Mouse (Mus musculus): ENCODE measurements around the gene Nrap. TPM values are rescaled to one million over a fixed set of nuclear protein-coding genes. Genes with fewer than 3 reads are reported as not detected.

Nrap gene
- polyA plus RNA-seq, 1 experiment from 2014 or later: 0.14 TPM

DNA sequence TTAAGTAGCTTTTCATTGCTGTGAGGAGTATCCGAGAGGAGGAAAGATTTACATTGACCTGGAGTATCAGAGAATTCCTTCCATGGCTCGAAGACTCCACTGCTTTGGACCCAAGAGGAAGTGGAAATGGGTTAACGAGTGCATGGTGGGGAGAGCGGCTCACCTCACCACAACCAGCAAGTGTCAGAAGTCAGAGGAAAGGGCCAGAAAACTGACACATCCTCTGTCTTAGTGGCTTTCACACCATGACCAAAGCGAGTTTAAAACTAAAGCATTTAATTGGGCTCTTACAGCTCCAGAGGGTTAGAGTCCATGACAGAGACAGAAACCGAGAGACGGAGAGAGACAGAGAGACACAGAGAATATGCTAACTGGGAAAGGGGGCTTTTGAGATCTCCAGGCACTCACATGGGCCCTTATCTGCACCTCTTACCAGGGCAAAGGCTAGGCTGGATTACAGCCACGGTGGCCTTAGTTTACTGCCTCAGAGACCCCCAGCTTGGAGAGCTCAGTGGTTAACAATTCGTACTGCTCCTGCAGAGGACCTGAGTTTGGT is 3.6 kb upstream of the Nrap start:
- Histone ChIP-seq H3K9me3 (ENCODE audit: control insufficient read depth, low read length) (no peaks in the 10 kb centered on the region), H3K27ac (ENCODE audit: low read depth, low read length) (0 out of 2 replicates have a peak overlapping the region, but pooled peaks have one; percentile 3), H3K4me1 (replicated peaks; ENCODE audit: control insufficient read depth, insufficient read depth, low read length) (peaks cover 61% of the 10 kb centered on the region), H3K4me2 (no peak overlapping the region), H3K36me3 (ENCODE audit: control insufficient read depth, insufficient read depth, low read length) (no peaks in the 10 kb centered on the region), H3K4me3 (ENCODE audit: low read depth, low read length) (no peak overlapping the region), H3K9ac (ENCODE audit: low read depth, low read length) (no peak overlapping the region), H3K27me3 (replicated peaks; ENCODE audit: control insufficient read depth, insufficient read depth, low read length) (no peaks in the 10 kb centered on the region; the same call in 1 of the 2 replicates)
- DNase-seq (ENCODE audit: low spot score): no peak
- ATAC-seq (replicated peaks; ENCODE audit: low FRiP score): no peak
- WGBS: 66% methylated on average over 9 of the region's 9 CpGs

- Histone ChIP-seq H3K4me2 (peak overlapping the region; percentile 56), H3K9me3 (ENCODE audit: control insufficient read depth, low read length) (no peaks in the 10 kb centered on the region), H3K36me3 (ENCODE audit: control insufficient read depth, insufficient read depth, low read length) (no peaks in the 10 kb centered on the region), H3K9ac (ENCODE audit: low read depth, low read length) (peak overlapping the region; percentile 41), H3K27me3 (replicated peaks; ENCODE audit: control insufficient read depth, insufficient read depth, low read length) (no peaks in the 10 kb centered on the region; the same call in 1 of the 2 replicates), H3K4me3 (ENCODE audit: low read depth, low read length) (no peak overlapping the region), H3K27ac (ENCODE audit: low read depth, low read length) (peak overlapping the region; percentile 88), H3K4me1 (replicated peaks; ENCODE audit: control insufficient read depth, insufficient read depth, low read length) (peaks cover 53% of the 10 kb centered on the region)
- 40% methylated on average over 6 of the region's 6 CpGs for WGBS
- DNase-seq (ENCODE audit: low spot score): peak; percentile 67
- peak; percentile 99 for ATAC-seq (replicated peaks; ENCODE audit: low FRiP score)
Observed at GRCm38 (mm10) chr19:56391307-56392046, 1.6 kb upstream of the Nrap start.

- Histone ChIP-seq H3K9ac (ENCODE audit: low read depth, low read length) (no peak overlapping the region), H3K27ac (ENCODE audit: low read depth, low read length) (no peak overlapping the region), H3K36me3 (ENCODE audit: control insufficient read depth, insufficient read depth, low read length) (no peaks in the 10 kb centered on the region), H3K27me3 (replicated peaks; ENCODE audit: control insufficient read depth, insufficient read depth, low read length) (no peaks in the 10 kb centered on the region), H3K4me3 (ENCODE audit: low read depth, low read length) (no peak overlapping the region), H3K4me2 (no peak overlapping the region), H3K9me3 (ENCODE audit: control insufficient read depth, low read length) (no peaks in the 10 kb centered on the region), H3K4me1 (replicated peaks; ENCODE audit: control insufficient read depth, insufficient read depth, low read length) (peaks cover 38% of the 10 kb centered on the region)
- ATAC-seq (replicated peaks; ENCODE audit: low FRiP score): no peak
- no peak for DNase-seq (ENCODE audit: low spot score)
- 80% methylated on average over 11 of the region's 11 CpGs for WGBS
Observed at GRCm38 (mm10) chr19:56389176-56389575, 661 bp downstream of the Nrap start.

DNA sequence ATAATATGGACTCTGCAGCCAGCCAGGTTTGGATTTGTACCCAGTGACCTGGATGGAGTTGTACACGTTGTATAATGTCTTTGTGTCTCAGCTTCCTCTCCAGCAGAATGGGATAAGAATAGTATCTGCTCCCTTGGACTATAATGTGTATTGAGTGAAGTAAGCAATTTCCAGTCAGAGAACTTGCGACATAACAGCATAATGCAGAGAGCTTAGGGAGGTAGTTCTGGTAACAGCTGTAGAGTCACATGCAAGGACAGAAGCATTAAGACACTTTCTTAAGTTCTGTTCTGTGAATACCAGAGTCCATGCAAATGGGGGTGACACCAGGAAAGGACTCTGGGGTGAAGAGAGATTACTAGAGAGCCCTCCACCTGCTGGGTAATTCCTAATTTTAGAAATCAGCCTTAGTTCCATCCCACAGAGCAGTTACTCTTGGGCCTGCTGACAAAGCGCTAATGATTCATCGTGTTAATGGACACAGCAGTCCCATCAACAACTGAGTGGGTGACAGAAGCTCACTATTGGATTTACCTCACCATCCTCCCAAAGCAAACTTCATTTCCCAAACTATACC is 2.0 kb downstream of the Nrap start:
- DNase-seq (ENCODE audit: low spot score): no peak
- Histone ChIP-seq H3K9me3 (ENCODE audit: control insufficient read depth, low read length) (no peaks in the 10 kb centered on the region), H3K4me3 (ENCODE audit: low read depth, low read length) (no peak overlapping the region), H3K4me2 (no peak overlapping the region), H3K36me3 (ENCODE audit: control insufficient read depth, insufficient read depth, low read length) (no peaks in the 10 kb centered on the region), H3K27ac (ENCODE audit: low read depth, low read length) (no peak overlapping the region), H3K27me3 (replicated peaks; ENCODE audit: control insufficient read depth, insufficient read depth, low read length) (no peaks in the 10 kb centered on the region), H3K4me1 (replicated peaks; ENCODE audit: control insufficient read depth, insufficient read depth, low read length) (peaks cover 27% of the 10 kb centered on the region), H3K9ac (ENCODE audit: low read depth, low read length) (no peak overlapping the region)
- no peak for ATAC-seq (replicated peaks; ENCODE audit: low FRiP score)
- WGBS: 74% methylated on average over 4 of the region's 4 CpGs

DNA sequence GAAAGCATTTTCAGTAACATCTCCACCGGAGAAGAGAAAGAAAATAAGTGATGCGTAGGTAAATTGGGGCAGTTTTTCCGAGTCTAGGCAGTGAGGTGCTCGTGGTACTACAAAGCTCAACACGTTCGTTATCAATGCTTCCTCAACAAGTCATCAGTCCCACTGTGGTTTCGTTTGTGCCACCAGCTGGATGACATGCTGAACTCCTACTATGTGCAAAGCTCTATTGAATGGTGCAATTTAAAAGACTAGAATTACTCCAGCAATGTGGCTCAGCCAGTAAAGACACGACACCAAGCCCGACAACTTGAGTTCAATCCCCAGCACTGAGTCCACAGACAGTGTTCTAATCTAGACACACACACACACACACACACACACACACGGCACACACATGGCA is 3.7 kb downstream of the Nrap start:
- Histone ChIP-seq H3K4me3 (ENCODE audit: low read depth, low read length) (no peak overlapping the region), H3K27ac (ENCODE audit: low read depth, low read length) (no peak overlapping the region), H3K27me3 (replicated peaks; ENCODE audit: control insufficient read depth, insufficient read depth, low read length) (no peaks in the 10 kb centered on the region), H3K9ac (ENCODE audit: low read depth, low read length) (no peak overlapping the region), H3K4me2 (no peak overlapping the region), H3K4me1 (replicated peaks; ENCODE audit: control insufficient read depth, insufficient read depth, low read length) (peaks cover 12% of the 10 kb centered on the region), H3K36me3 (ENCODE audit: control insufficient read depth, insufficient read depth, low read length) (no peaks in the 10 kb centered on the region), H3K9me3 (ENCODE audit: control insufficient read depth, low read length) (no peaks in the 10 kb centered on the region)
- 81% methylated on average over 10 of the region's 10 CpGs for WGBS
- ATAC-seq (replicated peaks; ENCODE audit: low FRiP score) (no peak), DNase-seq (ENCODE audit: low spot score) (no peak)

- no peak overlapping the region for H3K9ac ChIP-seq (ENCODE audit: low read depth, low read length)
- H3K4me1 ChIP-seq (replicated peaks; ENCODE audit: control insufficient read depth, insufficient read depth, low read length): peaks cover 9% of the 10 kb centered on the region
- no peaks in the 10 kb centered on the region for H3K9me3 ChIP-seq (ENCODE audit: control insufficient read depth, low read length)
- DNase-seq (ENCODE audit: low spot score): no peak
- H3K4me2 ChIP-seq: no peak overlapping the region
- no peaks in the 10 kb centered on the region for H3K27me3 ChIP-seq (replicated peaks; ENCODE audit: control insufficient read depth, insufficient read depth, low read length)
- H3K4me3 ChIP-seq (ENCODE audit: low read depth, low read length): no peak overlapping the region
- 80% methylated on average over 5 of the region's 5 CpGs for WGBS
- ATAC-seq (replicated peaks; ENCODE audit: low FRiP score): no peak
- no peak overlapping the region for H3K27ac ChIP-seq (ENCODE audit: low read depth, low read length)
- H3K36me3 ChIP-seq (ENCODE audit: control insufficient read depth, insufficient read depth, low read length): no peaks in the 10 kb centered on the region
Observed at GRCm38 (mm10) chr19:56385546-56385945, 4.3 kb downstream of the Nrap start.

DNA sequence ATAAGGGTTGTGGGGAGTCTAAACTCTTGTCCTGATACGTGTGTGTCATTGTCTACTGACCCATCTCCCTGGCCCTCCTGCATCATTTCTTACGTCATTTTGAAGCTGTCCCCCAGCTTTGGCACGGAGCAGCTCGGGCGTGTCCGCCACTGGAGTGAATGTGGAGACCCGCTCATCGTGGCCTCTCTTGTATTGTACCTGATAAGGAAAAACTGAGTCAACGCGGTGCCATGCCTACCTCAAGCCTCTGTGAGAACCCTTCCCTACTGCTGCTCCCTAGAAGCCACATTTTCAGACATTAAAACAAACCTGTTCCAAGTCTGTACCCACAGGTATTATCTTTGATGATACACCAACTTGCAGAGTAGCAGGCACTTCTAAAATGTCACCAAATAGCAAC is 8.4 kb downstream of the Nrap start:
- no peak overlapping the region for H3K4me3 ChIP-seq (ENCODE audit: low read depth, low read length)
- ATAC-seq (replicated peaks; ENCODE audit: low FRiP score) (0 out of 2 replicates have a peak, but pooled peaks have one; percentile 39), DNase-seq (ENCODE audit: low spot score) (no peak)
- H3K4me1 ChIP-seq (replicated peaks; ENCODE audit: control insufficient read depth, insufficient read depth, low read length): peaks cover 6% of the 10 kb centered on the region
- H3K27ac ChIP-seq (ENCODE audit: low read depth, low read length): no peak overlapping the region
- H3K9ac ChIP-seq (ENCODE audit: low read depth, low read length): no peak overlapping the region
- H3K27me3 ChIP-seq (replicated peaks; ENCODE audit: control insufficient read depth, insufficient read depth, low read length): no peaks in the 10 kb centered on the region
- H3K9me3 ChIP-seq (ENCODE audit: control insufficient read depth, low read length): no peaks in the 10 kb centered on the region
- H3K4me2 ChIP-seq: no peak overlapping the region
- H3K36me3 ChIP-seq (ENCODE audit: control insufficient read depth, insufficient read depth, low read length): no peaks in the 10 kb centered on the region
- WGBS: 58% methylated on average over 10 of the region's 10 CpGs

DNA sequence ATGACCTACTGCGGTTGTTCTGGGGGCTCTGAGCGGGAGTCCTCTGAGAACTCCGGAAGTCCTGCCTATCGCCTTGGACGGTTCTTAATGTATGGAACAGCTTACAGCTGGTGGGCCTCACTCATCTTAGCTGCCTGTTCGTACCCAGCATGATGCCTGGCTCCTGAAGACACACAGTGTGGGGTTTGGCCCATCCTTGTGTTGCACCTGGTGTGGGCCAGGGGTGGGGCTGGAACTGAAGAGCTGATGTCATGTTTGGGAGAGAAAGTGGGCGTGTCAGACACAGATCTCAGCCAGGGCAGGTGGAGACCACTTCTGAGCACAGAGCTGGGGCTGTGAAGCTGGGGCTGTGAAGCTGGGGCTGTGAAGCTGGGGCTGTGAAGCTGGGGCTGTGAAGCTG is 9.5 kb downstream of the Nrap start:
- Histone ChIP-seq H3K36me3 (ENCODE audit: control insufficient read depth, insufficient read depth, low read length) (no peaks in the 10 kb centered on the region), H3K27me3 (replicated peaks; ENCODE audit: control insufficient read depth, insufficient read depth, low read length) (no peaks in the 10 kb centered on the region), H3K9me3 (ENCODE audit: control insufficient read depth, low read length) (no peaks in the 10 kb centered on the region), H3K9ac (ENCODE audit: low read depth, low read length) (no peak overlapping the region), H3K27ac (ENCODE audit: low read depth, low read length) (no peak overlapping the region), H3K4me2 (no peak overlapping the region), H3K4me1 (replicated peaks; ENCODE audit: control insufficient read depth, insufficient read depth, low read length) (peaks cover 6% of the 10 kb centered on the region), H3K4me3 (ENCODE audit: low read depth, low read length) (no peak overlapping the region)
- WGBS: 83% methylated on average over 7 of the region's 7 CpGs
- ATAC-seq (replicated peaks; ENCODE audit: low FRiP score) (0 out of 2 replicates have a peak, but pooled peaks have one; percentile 36), DNase-seq (ENCODE audit: low spot score) (no peak)
